Mouse (Mus musculus) lung, embryonic 15.5 days (tissue): ENCODE data around the gene 6430628N08Rik. TPM values are rescaled to one million over a fixed set of nuclear protein-coding genes. Genes with fewer than 3 reads are reported as not detected.

ENCODE experiments used
- ATAC-seq: fragments of 200-750 bp; cut with Nextera tagmentation; 2 replicates; pipeline ENCODE4 v1.8.0; 2017; ENCODE audit warnings: moderate number of reproducible peaks, borderline replicate concordance; ENCODE audit not compliant: low FRiP score, low TSS enrichment; ENCODE audit errors: extremely low read depth
- H3K27ac ChIP-seq: fragments of 300-500 bp; sonication (generic); 2 replicates; pipeline ENCODE4 v1.5.1; 2015; ENCODE audit warnings: moderate library complexity, mild to moderate bottlenecking, inconsistent platforms
- H3K27me3 ChIP-seq: fragments of 300-500 bp; sonication (generic); 2 replicates; pipeline ENCODE4 v1.6.1; 2015; ENCODE audit warnings: inconsistent platforms
- H3K36me3 ChIP-seq: fragments of 300-500 bp; sonication (generic); 2 replicates; pipeline ENCODE4 v1.6.1; 2015; ENCODE audit warnings: inconsistent platforms
- H3K4me1 ChIP-seq: fragments of 300-500 bp; sonication (generic); 2 replicates; pipeline ENCODE4 v1.6.1; 2015; ENCODE audit warnings: inconsistent platforms
- H3K4me2 ChIP-seq: fragments of 300-500 bp; sonication (generic); 2 replicates; pipeline ENCODE4 v1.6.1; 2015; ENCODE audit warnings: inconsistent platforms, mild to moderate bottlenecking, moderate library complexity
- H3K4me3 ChIP-seq: fragments of 300-500 bp; sonication (generic); 2 replicates; pipeline ENCODE4 v1.5.1; 2015; ENCODE audit warnings: mild to moderate bottlenecking, inconsistent platforms
- H3K9ac ChIP-seq: fragments of 300-500 bp; sonication (generic); 2 replicates; pipeline ENCODE4 v1.6.1; 2015; ENCODE audit warnings: inconsistent platforms
- H3K9me3 ChIP-seq: fragments of 300-500 bp; sonication (generic); 2 replicates; pipeline ENCODE4 v1.6.1; 2016; ENCODE audit warnings: inconsistent platforms
- WGBS: fragments of 180-500 bp; shearing (Covaris S2); methylation state at CpG from one replicate; pipeline ENCODE4 v1.1.7; 2015; 5-methylcytosine and 5-hydroxymethylcytosine counted together
- polyA plus RNA-seq: library from polyadenylated mRNA; unstranded; fragments of >200 nt; fragmentation: Nextera tagmentation; extraction: Ambion mirVana; gene quantifications from 2 replicates; pipeline ENCODE4 v1.2.1, GENCODE M21; 2015

The 6430628N08Rik gene
- polyA plus RNA-seq, 1 experiment from 2014 or later, result not detected

DNA sequence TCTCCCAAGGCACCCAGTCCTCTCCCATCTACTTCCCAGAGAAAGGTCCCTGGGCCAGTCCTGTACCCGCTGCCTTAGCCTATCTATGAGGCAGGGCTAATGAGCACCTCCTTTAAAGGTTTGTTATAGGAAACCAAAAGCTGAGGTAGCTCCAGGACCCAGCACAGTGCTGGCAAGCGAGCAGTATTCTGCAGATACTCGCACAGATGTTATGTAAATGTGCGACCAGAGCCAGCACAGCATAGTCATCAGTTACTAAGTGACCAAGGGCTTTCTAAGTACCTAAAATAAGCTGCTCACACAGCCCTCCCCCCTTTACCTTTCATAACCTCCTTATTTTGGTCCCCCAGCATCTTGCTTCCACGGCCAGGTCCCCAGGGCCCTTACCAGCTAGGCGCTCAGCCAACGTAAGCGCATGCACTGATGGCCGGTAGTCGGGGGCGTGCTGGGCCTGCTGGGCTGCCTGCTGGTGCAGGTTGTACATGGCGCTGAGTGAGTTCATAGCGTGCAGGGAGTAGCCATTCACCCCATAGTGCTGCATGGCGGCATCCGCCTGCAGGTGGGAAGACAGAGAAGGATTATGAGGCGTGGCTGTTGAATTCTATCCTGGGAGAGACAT is 32.9 kb downstream of the 6430628N08Rik start:
- peaks cover 13% of the 10 kb centered on the region for H3K27me3 ChIP-seq
- H3K4me3 ChIP-seq, result no peak overlapping the region
- ATAC-seq, result no peak
- H3K36me3 ChIP-seq, result no peaks in the 10 kb centered on the region
- H3K9ac ChIP-seq, result no peak overlapping the region
- H3K9me3 ChIP-seq, result no peaks in the 10 kb centered on the region
- 67% methylated on average over 16 of the region's 16 CpGs for WGBS
- no peak overlapping the region for H3K27ac ChIP-seq
- H3K4me1 ChIP-seq, result no peaks in the 10 kb centered on the region
- H3K4me2 ChIP-seq, result no peak overlapping the region

DNA sequence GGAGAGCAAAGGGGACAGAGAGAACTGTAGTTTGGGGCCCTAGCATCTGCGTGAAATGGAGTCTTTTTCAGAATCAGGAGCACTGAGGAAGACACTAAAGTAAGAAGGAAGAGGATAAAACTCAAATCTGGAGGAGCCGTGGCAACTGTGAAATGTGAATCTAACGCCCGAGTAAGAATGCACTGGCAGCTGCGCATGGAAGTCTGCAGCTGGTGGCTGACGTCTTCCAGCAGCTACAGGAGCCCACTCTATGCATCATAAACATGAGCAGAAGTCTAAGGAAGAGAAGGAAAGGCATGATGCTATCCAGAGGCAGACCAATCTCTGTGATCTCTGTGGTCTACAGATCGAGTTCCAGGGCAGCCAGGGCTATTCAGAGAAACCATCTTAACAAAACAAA is 37.2 kb downstream of the 6430628N08Rik start:
- ATAC-seq, result no peak
- Histone ChIP-seq H3K4me3 (no peak overlapping the region), H3K27ac (no peak overlapping the region), H3K4me1 (no peaks in the 10 kb centered on the region), H3K9me3 (no peaks in the 10 kb centered on the region), H3K27me3 (peaks cover 55% of the 10 kb centered on the region), H3K9ac (no peak overlapping the region), H3K4me2 (no peak overlapping the region), H3K36me3 (no peaks in the 10 kb centered on the region)
- WGBS, result 40% methylated on average over 7 of the region's 7 CpGs

DNA sequence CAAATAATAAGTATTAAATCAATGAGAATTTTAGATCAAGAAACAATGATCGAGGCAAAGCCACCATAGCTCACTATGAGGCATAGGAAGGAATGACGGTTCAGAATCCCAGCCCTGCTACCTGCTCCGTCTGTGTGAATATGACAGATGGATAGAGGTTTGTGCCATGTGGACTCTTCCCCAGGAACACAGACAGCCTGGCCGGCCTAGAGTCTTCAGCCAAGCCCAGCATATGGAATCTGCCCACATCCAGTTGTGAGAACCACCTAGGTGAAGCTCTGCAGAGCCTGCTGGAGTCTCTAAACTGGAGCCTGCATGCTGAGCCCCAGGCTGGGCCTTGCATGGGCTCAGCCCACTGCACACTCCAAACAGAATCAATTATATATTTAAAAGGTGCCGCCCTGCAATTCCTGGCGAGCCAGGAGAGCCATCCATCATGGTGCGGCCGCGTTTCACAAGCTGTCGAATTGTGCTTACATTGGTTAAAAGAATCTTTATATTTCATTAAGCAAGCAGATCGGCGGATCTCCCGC is 41.2 kb downstream of the 6430628N08Rik start:
- no peak for ATAC-seq
- Histone ChIP-seq H3K4me3 (no peak overlapping the region), H3K4me2 (no peak overlapping the region), H3K36me3 (no peaks in the 10 kb centered on the region), H3K9ac (no peak overlapping the region), H3K27me3 (peaks cover 94% of the 10 kb centered on the region), H3K9me3 (no peaks in the 10 kb centered on the region), H3K4me1 (0 out of 2 replicates have a peak, but pooled peaks cover 5% of the 10 kb centered on the region), H3K27ac (no peak overlapping the region)
- WGBS, result 37% methylated on average over 13 of the region's 13 CpGs

GRCm38 (mm10) chr4:115935835-115936581 is 45.5 kb downstream of the 6430628N08Rik start:
- Histone ChIP-seq H3K36me3 (no peaks in the 10 kb centered on the region), H3K4me2 (no peak overlapping the region), H3K4me1 (peaks cover 17% of the 10 kb centered on the region), H3K4me3 (peak overlapping the region; percentile 5; the same call in 1 of the 2 replicates), H3K9me3 (no peaks in the 10 kb centered on the region), H3K27ac (no peak overlapping the region), H3K9ac (no peak overlapping the region), H3K27me3 (peaks cover 99% of the 10 kb centered on the region)
- no peak for ATAC-seq
- WGBS, result under 1% methylated on average over 36 of the region's 36 CpGs

DNA sequence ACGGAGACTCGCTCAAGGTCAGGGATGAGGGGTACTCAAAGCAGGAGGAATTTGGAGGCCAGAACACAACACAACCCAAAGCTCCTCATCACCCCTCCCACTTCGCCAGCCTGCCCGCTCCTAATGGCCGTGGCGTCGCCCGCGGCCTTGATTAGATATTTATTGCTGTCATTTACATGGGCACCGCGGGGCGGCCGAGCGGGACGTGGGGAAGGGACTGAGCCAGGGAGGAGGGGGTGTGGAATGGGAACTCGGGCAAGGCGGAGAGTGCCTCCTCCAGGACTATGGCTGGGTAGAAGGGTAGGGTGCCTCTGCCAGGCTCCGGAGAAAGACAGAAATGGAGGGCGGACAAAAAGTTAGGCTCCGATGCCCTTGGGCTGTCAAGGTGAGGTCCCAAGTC is 46.2 kb downstream of the 6430628N08Rik start:
- WGBS, result under 1% methylated on average over 20 of the region's 20 CpGs
- H3K27me3 ChIP-seq, result peaks cover 99% of the 10 kb centered on the region
- H3K4me1 ChIP-seq, result peaks cover 17% of the 10 kb centered on the region
- no peak overlapping the region for H3K4me3 ChIP-seq
- no peaks in the 10 kb centered on the region for H3K9me3 ChIP-seq
- 0 out of 2 replicates have a peak, but pooled peaks have one; percentile 6 for ATAC-seq
- no peaks in the 10 kb centered on the region for H3K36me3 ChIP-seq
- no peak overlapping the region for H3K9ac ChIP-seq
- H3K27ac ChIP-seq, result no peak overlapping the region
- no peak overlapping the region for H3K4me2 ChIP-seq

- H3K27ac ChIP-seq, result no peak overlapping the region
- no peak overlapping the region for H3K4me2 ChIP-seq
- WGBS, result 5% methylated on average over 19 of the region's 19 CpGs
- peaks cover 99% of the 10 kb centered on the region for H3K27me3 ChIP-seq
- ATAC-seq, result 0 out of 2 replicates have a peak, but pooled peaks have one; percentile 6
- peaks cover 17% of the 10 kb centered on the region for H3K4me1 ChIP-seq
- no peaks in the 10 kb centered on the region for H3K9me3 ChIP-seq
- H3K36me3 ChIP-seq, result no peaks in the 10 kb centered on the region
- H3K9ac ChIP-seq, result no peak overlapping the region
- H3K4me3 ChIP-seq, result no peak overlapping the region
Measured at GRCm38 (mm10) chr4:115937061-115937976, 46.9 kb downstream of the 6430628N08Rik start.

DNA sequence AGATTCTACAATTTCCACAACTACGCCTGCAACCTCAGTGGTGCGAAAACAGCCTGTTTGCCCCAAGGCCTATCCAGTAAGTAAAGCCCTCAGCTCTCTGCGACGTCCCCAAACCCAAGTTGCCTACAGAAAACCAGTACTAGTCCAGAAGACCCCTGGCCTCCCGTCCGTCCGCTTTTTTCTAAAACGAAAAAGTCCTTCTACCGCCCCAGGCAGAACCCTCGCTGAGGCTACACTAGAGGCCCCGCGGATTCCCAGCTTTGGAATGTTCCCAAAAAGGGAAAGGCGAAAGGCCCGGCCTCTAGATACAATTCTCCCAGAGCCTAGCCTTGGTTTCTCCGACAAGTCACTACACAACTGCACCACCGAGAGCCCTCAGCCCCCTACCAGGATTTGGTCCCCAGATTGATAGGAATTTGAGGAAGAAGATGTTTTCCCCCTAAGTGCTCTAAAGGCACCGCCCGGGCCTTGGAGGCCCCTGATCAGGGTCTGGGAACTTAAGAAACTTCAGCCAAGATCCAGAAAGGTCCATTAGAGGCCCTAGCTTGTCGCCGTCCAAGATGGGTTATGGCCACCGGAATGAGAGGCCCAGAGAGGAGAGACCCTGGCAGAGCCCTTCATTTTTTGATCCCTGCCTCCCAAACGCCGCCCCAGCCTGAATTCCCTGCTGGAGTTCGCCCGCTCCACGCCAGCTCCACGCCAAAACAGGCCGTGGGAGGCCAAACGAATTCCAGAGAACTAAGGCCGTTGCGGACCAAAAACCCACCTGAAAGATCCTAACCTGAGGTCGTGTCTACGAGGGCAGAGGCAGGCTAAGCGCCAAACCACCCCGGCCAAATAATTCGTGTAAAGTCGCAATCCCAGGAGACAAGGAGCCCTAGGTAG is 48.1 kb downstream of the 6430628N08Rik start:
- Histone ChIP-seq H3K4me1 (peaks cover 17% of the 10 kb centered on the region), H3K27me3 (peaks cover 99% of the 10 kb centered on the region), H3K36me3 (no peaks in the 10 kb centered on the region), H3K4me2 (peak overlapping the region; percentile 70), H3K9me3 (no peaks in the 10 kb centered on the region), H3K4me3 (peak overlapping the region; percentile 38), H3K9ac (no peak overlapping the region), H3K27ac (no peak overlapping the region)
- WGBS, result 3% methylated on average over 37 of the region's 37 CpGs
- ATAC-seq, result no peak

DNA sequence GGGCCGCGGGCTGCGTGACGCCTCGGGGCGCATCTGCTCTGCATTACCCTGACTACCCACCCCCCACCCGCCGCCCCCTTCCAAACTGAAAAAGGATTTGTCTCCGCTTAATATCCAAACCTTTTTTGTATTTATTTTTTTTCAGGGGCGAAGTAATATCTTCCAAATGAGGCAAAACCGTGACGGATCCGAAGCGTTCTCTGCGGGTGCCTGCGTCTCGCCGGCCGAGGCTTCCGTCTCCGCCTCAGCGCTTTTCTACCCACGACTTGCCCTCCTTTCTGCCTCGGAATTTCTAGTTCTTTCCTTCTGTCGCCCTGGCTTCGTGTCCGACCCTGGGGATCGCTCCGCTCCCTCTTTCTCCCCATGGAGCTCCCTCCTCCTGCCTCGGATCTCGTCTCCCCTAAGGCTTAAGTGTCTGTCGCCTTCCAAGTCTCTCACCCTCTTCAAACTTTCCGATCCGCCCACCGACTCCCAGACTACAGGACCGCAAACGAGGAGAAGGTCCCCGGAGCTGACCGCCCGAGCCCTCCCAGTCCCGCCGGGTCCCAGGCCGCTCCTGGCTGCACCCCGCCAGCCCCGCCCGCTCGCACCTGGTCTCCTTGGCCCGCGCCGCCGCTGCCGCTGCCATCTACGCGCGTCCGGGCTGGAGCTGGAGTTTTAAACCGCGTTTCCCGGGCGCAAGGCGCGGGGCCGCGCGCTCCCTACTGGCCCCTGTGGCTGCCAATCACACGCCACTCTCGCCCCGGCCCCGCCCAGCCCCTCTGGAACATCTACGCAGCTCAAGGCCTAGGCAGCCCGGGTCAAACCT is 49.0 kb downstream of the 6430628N08Rik start, which contains the start of gene Dmbx1:
Gene Dmbx1 (minus strand): TSS at position 632 of the 808 bp plus-strand sequence.
- peaks cover 21% of the 10 kb centered on the region for H3K4me1 ChIP-seq
- no peak within 1 kb of the TSS for H3K9ac ChIP-seq
- H3K36me3 ChIP-seq, result no peaks in the 10 kb centered on the region
- peak within 1 kb of the TSS; percentile 70 for H3K4me2 ChIP-seq
- no peaks in the 10 kb centered on the region for H3K9me3 ChIP-seq
- H3K27me3 ChIP-seq, result peaks cover 99% of the 10 kb centered on the region
- no peak; the same call in 1 of the 2 replicates for ATAC-seq
- peak within 1 kb of the TSS; percentile 38 for H3K4me3 ChIP-seq
- no peak within 1 kb of the TSS for H3K27ac ChIP-seq
- under 1% methylated on average over 71 of the region's 71 CpGs for WGBS

DNA sequence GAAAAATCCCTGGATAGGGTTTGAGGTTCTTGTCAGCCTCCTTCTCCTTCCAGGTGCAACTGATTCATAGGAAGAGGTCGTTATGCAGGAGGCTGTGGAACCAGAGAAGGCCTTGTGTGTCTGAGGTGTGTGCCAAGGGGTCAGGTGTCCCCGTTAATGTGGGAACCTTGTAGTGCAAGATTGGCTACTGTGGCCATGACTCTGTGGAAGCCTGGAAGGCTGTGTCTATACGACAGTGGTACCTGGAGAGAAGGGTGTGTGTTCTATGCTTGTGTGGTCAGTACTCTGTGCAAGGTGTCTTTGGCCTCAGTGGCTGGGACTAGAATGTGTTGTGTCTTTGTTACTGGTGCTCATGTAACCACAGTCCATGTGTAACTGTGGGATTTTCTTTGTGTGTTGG is 50.2 kb downstream of the 6430628N08Rik start:
- no peak overlapping the region for H3K4me2 ChIP-seq
- 8% methylated on average over 3 of the region's 3 CpGs for WGBS
- peaks cover 21% of the 10 kb centered on the region for H3K4me1 ChIP-seq
- no peak for ATAC-seq
- no peaks in the 10 kb centered on the region for H3K9me3 ChIP-seq
- no peaks in the 10 kb centered on the region for H3K36me3 ChIP-seq
- H3K27ac ChIP-seq, result no peak overlapping the region
- no peak overlapping the region for H3K4me3 ChIP-seq
- no peak overlapping the region for H3K9ac ChIP-seq
- H3K27me3 ChIP-seq, result peaks cover 100% of the 10 kb centered on the region

DNA sequence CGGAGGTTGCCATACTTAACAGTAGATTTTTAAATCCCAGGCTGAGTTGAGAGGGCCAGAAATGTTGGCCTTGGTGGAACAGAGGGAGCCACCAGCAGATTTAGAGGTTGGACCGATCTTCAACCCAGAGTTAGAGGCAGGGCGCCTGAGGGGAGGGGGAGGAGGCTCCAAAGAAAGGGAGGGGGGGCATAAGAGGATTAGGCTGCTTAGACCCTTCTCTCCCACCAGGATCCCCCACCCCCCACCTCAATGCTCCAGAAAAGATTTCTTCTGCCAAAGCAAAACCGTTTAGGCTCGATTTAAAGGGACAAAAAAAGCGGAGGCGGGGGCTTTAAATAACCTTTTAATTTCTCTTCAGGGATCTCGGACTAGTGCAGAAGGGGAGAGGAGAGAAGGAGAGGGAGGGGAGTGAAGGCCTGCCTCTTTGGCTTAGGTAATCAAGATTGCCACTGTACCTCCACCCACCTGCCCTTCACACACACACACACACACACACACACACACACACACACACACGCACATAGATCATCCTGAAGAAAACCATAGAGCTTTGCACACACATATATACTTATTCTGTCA is 50.9 kb downstream of the 6430628N08Rik start:
- Histone ChIP-seq H3K4me1 (peaks cover 19% of the 10 kb centered on the region), H3K9ac (no peak overlapping the region), H3K27ac (no peak overlapping the region), H3K4me3 (no peak overlapping the region), H3K4me2 (no peak overlapping the region), H3K9me3 (no peaks in the 10 kb centered on the region), H3K27me3 (peaks cover 100% of the 10 kb centered on the region), H3K36me3 (no peaks in the 10 kb centered on the region)
- ATAC-seq, result no peak
- WGBS, result 5% methylated on average over 8 of the region's 9 CpGs
